Mouse (Mus musculus): ENCODE results near the gene Padi2. TPM values are rescaled to one million over a fixed set of nuclear protein-coding genes. Genes with fewer than 3 reads are reported as not detected.

Padi2 gene
- total RNA-seq, 2 experiments from 2014 or later, result 0.60 to 0.83 TPM

DNA sequence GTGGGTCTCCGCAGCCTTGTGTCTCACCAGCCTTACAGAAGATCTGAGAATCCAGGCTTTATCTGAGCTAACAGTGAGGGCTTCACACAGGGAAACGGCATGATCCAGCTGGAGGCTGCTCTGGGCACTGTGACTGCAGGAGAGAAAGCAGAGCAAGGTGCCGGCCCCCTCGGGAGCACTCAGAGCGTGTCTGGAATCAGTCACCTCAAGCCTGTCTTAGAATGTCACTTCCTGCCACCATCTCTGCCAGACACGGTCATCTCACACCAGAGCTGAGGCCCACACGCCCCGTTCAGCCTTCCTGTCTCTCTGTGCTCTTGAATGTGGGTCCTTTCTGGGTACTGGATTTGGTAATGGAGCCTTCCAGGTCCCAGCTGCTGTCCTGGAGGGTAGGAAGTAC lies 19.5 kb downstream of the Padi2 start:
- DNase-seq, result no peak

DNA sequence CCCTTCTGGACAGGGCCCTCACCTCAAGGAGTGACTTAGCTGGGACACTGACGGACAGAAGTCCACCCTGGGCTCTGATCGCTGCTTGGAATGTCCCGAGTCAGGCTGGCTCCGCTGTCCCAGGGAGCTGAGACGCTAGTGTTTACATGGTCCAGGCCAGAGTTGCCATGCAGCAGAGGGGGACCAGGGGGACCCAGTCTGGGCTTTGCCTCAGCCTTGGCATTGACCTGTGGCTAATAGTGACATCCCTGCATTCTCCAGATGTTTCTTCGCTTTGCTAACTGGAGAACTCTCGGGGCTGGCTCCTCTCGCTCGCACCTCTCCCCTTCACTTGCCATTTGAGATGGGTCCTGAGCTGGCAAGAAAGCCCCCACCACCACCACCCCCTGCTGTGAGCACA lies 22.2 kb downstream of the Padi2 start:
- DNase-seq, result no peak

DNA sequence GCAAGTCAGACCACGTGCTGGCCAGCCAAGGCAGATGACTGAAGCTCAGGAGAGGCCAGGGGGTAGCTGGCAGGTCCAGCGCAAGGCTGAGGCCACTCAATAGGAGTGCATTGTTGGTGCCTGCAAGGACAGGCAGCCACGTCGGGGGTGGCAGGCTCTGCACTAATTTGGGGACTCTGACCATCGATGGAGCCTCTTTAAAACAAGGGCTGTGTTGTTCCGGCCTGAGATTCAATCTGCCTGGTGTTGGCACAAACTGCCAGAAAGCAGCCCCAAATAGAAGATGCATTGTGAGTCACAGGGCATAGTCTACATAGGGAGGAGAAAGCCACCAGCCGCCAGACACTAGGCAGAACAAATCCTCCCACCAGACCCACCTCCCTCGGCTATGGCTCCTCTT lies 23.6 kb downstream of the Padi2 start:
- no peak for DNase-seq

DNA sequence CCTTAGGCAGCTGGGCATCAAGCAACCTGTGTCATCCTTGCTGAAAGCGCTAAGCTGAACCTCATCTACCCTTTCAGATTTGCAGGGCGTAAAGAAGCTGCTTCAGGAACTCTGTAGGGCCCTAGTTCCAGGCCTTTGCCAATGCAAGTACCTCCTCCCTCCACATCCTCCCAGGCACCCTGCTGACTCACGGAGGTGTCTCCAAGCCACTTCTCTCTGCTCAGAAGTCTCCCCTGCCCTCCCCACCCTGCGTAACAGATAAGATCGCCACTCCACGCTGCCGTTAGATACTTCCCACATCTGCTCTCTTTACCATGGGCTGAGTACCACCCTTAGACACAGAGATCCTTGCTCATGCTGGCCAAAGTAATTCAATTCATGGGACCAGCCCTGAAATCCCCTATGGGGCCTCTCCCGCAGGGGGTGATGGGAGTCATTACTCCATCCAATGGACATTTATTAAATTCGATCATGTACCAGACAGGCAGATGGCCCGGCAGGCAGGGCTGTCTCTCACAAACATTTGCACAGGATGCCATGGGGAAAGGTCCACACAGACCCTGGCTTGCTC lies 24.8 kb downstream of the Padi2 start:
- no peak for DNase-seq

DNA sequence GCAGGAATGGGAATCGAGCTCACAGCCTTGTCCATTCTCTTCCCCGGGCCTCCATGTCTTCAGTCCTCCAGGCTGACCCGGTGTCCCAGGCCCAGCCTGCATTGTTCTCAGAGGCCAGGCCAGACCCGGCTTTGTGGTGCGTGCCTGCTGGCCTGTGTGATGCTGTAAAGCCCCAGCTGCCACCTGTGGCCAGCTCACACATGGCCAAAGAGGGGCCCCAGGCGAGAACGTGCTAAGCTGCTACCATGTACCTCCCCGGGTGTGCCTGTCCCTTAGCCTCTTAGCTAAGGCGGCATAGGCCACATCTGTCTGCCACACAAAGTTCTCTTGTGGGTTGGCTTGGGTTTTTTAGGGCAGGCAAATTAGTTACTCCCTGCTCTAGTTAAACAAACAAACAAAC lies 29.5 kb downstream of the Padi2 start:
- no peak for DNase-seq

DNA sequence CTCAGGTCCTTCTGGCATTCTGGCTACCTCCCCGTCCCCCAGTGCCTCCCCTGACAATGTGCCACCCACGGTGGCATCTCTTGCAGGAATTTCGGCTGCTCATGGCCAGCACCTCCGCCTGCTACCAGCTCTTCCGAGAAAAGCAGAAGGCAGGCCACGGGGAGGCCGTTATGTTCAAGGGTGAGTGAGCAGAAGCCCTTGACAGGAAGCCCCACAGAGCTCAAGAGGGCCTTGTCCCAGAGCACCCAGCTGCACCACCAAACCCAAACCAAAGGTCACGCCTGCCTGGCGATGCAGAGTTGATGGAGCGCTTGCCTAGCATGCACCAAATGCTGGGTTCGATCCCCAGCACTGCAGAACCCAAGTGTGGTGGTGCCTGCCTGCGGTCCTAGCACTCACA lies 38.2 kb downstream of the Padi2 start:
- no peak for DNase-seq

DNA sequence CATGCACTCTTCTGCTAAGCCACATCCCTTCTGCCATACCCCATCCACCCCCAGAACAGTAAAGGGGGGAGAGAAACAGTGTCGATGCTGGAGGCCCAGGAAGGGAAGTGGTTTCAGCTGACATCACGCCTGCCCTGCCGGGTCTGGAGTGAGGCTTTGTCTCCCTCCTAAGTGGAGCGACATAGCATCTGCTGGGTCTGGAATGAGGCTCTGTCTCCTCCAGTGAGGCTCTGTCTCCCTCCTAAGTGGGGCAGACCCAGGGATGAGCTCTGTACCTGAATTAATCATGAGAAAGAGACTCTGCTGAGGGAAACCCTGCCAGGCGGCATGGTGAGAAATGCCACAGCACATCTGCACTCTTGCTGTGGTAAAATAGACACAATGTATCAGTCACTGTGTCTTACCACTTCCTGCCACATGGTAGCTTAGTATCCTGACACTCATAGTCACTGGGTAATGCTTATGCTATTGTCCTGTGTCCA lies 38.9 kb downstream of the Padi2 start:
- no peak for DNase-seq

DNA sequence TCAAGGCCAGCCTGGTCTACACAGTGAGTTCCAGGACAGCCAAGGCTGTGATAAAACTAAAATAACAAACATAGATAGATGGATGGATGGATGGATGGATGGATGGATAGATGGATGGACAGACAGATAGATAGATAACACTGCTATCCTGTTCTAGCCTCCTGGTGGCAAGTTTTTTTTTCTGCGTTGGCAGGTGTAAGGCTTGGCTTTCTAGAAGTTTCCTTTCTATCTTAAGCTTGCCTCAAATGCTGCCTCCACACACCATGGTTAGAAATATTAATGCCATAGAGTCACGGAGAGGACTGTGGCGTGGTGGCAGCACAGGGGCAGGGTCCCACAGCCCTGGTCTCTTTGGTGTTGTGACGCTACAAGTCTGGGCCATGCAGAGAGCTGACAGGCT lies 39.4 kb downstream of the Padi2 start:
- no peak for DNase-seq

DNA sequence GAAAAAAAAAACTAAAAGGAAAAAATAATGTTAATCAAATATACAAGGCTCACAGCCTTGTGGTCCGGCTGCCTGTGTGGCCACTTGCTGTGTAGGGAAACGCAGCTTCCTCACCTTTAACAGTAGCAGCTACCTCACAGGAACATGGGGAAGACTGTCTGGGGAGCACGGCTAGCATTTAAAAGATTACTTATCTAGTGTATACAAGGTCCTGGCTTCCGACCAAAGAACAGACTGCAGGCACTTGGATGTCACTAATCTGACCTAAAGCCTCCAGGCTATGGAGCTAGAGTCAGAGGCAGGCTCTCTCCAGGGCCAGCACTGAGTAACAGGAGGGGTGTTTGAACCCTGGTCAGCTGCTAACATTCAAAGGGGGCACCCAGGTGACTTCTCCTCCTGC lies 39.9 kb downstream of the Padi2 start:
- no peak for DNase-seq

DNA sequence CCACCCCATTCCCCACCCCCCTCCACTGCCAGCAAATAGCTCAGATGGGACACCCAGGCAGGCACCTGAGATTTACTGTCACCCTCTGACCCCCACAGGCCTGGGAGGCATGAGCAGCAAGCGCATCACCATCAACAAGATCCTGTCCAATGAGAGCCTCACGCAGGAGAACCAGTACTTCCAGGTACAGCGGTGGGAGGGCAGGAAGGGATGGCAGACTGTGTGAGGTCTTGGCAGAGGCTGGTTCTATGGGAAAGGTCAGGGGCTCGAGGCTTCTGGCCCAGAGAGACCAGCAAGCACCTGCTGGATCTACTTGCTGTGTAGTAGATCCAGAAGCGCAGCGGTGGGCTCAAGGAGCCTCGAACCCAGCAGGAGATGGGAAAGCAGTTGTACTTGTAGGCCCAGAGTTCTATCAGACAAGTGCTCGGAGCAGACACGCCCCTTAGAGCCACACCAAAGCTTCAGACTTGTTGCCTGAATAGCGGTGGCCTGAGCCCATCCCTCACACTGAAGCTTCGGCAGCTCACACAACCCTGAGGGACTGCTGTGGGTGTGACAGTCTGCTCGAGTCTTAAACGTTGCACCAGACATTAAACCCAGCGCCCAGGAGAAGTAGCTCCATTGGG lies 40.5 kb downstream of the Padi2 start:
- no peak for DNase-seq

DNA sequence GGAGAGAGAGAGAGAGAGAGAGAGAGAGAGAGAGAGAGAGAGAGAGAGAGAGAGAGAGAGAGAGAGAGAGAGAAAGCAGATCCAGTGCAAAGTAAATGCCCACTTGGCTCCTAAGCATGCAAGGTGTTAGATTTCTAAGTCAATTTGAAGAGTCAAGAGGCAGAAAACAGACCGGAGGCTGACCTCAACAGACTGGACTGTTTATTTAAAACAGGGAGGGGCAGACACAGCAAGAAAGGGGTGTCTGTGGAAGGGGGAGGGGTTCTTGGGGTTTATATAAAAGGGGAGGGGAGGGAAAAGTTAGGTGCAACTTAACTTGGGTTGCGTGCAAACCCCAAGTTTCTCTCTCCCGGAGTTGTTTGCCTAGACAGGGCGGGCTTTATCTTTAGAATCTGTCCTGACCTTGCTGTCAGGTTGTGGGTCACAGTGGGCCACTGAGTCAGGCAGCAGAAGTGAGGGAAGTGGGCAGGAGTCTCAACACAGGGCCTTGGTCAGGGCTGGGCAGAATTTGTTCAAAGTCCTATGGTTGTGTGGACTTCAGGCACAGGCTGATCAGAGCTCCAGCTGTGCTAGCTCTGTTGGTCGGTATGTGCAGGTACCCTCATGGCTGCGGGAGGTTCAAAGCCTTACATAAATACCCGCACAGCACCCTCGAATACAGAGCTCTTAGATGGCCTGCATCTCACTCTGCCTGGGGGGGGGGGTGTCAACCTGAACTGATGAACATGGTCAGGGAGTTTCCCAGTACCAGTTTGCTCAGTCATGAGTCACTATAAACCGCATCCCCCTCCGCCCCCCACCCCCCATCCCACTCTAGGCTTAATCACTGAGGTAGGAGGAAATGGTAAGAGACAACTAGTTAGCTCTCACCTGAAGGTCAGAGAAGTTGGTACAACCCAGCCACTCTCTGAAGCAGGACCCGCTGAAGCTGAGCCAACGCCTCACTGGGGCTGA lies 41.6 kb downstream of the Padi2 start:
- no peak for DNase-seq

DNA sequence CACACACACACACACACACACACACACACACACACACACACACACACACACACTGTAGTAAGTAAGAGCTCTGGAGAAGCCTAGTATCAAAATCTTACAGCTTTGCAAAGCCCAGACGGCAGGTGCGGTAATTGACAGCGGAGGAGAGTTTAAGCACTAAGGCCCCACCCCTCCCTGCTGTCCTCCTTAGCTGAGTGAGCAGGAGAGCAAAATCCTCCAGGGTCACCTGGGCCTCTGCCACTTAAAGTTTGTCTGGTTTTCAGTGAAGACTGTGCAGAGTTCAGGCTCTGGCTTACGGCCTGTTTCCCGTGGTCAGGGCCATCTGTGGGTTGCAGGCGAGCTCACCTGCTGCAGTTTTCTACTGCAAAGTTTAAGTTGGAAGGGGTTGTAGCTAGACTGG lies 42.3 kb downstream of the Padi2 start:
- DNase-seq, result no peak

DNA sequence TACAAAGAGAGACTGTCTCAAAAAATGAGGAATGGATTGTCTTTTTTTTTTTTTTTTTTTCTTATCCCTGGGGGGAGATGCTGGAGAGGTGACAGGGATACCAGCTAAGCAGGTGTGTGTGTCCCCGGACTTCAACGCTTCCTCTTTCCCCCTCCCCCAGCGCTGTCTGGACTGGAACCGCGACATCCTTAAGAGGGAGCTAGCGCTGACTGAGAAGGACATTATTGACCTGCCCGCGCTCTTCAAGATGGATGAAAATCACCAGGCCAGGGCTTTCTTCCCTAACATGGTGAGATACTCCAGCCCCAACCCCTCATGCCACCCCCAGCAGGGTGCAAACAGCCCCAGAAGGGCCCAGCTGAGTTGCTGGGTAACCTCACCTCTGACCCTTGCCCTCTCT lies 42.9 kb downstream of the Padi2 start:
- DNase-seq, result no peak

DNA sequence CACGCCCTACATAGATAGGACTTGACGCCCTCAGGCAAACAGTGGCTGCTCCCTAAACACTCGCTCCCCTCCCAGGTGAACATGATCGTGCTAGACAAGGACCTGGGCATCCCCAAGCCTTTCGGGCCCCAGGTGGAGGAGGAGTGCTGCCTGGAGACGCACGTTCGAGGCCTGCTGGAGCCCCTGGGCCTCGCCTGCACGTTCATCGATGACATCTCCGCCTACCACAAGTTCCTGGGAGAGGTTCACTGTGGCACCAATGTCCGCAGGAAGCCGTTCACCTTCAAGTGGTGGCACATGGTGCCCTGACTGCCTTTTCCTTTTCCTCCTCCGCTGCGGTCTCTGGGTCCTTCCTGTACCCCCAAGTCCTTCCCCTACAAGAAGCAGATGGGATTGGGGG lies 43.5 kb downstream of the Padi2 start:
- no peak for DNase-seq

DNA sequence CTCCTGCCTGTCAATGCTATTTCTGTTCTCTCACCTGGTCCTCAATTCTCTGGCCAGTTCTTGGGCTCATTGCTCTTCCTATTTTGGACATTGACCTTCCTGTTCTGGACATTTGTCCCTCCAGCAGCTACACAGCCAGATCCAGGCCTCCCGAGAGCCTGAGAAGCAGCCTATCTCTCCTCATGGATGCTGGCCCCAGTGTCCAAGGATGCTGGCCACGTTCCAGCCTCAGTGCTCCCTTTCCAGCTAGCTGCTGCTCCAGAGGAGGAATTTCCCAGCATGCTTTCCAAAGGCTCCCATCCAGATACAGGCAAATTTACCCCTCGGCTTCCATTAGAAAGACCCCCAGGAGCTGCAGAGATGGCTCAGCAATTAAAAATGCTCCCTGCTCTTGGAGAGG lies 44.4 kb downstream of the Padi2 start:
- DNase-seq, result peak; percentile 81

DNA sequence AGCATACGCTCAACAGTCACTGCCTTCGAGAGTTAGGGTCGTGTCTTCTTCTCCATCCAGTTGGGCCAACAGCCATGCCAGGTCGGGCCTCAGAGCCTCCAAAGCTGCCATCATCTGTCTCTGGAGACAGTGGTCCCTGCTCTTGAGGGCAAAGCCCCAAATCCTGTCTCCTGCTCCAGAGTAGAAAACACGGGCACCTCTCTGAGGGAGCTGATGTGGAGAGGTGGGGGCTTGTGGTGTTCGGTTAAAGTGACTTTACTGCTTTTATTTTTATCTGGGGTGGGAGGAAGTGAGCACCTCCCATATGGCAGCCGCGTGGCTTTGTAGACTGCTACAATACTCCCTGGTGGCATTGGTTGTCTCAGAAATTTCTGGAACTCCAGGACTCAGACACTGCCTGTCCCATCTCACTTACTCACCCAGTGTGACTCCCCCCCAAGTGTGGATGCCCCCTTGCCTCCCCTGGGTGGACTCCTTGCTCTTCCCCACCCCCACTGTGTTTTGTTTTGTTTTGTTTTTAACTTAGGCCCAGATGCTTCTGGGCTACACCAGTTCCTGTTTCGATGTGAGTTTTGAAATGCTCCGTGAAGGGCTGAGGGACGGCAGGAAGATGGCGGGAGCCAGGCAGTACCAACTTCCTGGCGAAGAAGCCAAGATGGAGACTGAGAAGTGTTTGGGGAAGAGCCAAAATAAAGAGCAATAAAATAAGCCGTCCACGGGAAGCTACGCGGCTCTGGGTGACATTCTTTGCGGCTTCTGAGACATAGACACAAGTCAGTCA lies 45.9 kb downstream of the Padi2 start:
- DNase-seq, result no peak

DNA sequence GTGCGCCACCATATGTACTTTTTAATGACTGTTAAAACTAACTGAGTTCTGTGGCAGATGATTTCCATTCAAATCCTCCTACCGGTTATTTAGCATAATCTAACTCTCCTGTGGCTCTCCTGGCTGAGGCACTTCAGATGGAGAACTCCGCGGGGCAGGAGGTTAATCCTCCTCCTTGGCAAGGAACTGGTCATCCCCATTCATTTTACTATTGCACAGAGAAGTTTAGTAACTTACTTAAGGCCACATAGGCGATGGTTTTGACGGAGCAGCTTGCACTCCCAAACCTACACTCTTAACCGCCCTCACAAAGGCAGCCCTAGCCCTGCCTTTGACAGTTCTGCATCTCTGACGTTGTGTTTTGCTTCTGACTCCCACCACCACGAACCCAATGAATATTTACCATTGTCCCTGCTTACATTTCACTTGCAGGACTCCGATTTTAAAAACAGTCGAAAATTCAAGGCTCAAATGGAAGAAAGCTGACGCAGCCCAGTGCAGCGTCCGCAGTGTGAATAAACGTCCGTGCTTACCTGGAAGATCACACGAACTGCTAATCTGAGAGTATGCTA lies 51.1 kb downstream of the Padi2 start:
- no peak for DNase-seq

DNA sequence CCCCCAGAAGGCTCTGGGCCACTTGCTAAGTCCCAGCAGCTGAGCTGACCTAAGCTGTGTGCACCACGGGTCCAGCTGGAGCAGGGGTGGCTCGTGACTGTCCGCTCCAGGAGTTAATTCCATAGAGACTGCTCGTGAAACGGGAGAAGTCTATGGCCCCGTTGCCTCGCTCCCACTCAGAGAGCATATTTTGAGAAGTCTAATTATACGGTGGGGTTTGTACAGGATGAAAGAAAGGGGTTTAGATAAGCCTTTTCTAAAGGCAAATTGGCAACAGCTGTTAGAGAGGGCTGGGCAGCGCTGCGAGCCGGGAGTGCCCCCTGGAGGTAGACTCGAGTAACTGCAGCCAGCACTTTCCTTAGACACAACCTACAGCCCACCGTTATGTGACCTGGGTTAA lies 51.6 kb downstream of the Padi2 start:
- peak; percentile 85 for DNase-seq

DNA sequence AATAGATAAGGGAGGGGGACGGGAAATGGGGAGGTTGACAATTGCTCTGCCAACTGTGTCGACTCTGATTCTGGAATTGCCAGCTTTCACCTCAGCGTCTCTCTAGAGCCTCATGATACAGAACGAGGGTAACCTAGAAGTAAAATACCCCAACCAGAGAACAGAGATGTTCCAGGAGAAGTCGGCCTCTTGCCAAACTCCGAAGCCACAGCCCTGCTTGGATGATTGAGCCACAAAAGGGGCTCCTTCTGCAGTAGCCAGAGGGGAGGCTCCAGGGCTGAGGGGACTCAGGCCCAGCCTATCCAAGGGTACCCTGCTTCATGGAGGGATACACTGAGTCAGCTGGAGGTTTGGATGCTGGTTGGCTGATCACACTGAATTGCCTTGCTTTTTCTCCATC lies 52.2 kb downstream of the Padi2 start:
- DNase-seq, result peak; percentile 45

DNA sequence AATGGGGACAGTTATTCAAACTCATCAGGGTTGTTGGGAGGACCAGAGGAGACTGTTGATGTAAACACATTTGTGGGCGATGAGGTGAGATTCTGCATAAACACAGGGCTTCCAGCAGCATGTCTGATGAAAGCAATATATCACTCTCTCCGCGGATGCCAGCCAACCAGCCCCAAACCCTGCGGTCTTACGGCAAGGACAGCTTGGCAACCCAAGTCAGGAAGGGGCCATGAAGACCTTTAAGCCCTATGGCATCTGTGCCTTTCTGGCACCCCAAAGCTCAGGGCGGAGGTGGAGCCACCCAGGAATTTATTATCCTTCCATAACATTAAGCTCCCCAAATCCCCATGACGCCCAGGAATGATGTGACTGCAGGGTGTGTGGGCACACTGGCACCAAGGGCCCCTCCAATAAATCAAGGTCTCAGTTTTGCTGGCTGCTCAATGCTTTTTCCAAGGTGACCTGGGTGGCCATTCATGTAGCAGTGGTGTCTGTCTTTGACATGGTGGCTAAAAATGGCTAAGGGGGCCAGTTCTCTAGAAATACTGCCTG lies 53.1 kb downstream of the Padi2 start:
- DNase-seq, result no peak

DNA sequence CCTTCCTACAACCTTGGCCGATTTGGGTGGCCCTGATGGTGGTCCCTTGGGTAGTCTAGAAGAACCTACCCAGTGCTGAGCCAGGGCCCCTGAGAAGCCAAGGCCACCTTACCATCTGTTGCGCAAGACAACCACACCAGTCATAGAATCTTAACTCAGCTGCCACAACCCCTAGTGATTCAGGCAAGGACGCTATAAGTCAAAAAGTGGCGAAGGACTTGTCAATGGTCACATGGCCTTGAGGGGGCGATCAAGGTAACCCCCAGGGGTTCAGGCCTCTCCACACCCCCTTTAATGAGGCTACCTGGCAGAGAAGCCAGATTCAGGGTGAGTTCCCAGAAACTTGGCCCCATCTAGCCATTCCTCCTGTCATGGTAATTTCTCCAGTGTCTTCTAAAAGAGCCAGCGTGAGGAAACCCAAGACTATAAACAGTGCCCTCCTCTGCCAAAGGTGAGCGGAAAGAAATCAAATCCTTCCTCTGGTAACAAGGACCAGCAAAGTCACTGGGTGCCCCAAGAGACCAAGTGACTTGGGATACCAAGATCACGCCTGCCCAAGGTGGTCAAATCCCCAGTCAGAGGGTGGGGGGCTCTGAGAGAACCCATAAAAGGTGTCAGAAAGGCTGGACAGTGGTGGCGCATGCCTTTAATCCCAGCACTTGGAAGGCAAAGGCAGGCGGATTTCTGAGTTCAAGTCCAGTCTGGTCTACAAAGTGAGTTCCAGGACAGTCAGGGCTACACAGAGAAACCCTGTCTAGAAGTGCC lies 53.8 kb downstream of the Padi2 start:
- no peak for DNase-seq
